Mouse (Mus musculus): ENCODE measurements around the gene Zfp622. TPM values are rescaled to one million over a fixed set of nuclear protein-coding genes. Genes with fewer than 3 reads are reported as not detected.

Zfp622 gene
- total RNA-seq (2015; ENCODE audit: low replicate concordance) (2.9 and 16.8 TPM in 2 replicates), total RNA-seq (2017; ENCODE audit: low replicate concordance) (25.9 and 26.9 TPM in 2 replicates)

GRCm38 (mm10) chr15:25984067-25984733 is at the start of gene Zfp622:
Gene Zfp622, plus strand, starts transcription at chr15:25984366.
- ATAC-seq (replicated peaks; ENCODE audit: low FRiP score, poor library complexity, severe bottlenecking) = peak; percentile 99

- ATAC-seq (replicated peaks; ENCODE audit: low FRiP score, poor library complexity, severe bottlenecking) = no peak
Observed at GRCm38 (mm10) chr15:25934411-25934810, 49.8 kb upstream of the Zfp622 start.

- ATAC-seq (replicated peaks; ENCODE audit: low FRiP score, poor library complexity, severe bottlenecking) = no peak
Observed at GRCm38 (mm10) chr15:25938496-25938895, 45.7 kb upstream of the Zfp622 start.

GRCm38 (mm10) chr15:25940397-25941377 is 43.5 kb upstream of the Zfp622 start:
- no peak for ATAC-seq (replicated peaks; ENCODE audit: low FRiP score, poor library complexity, severe bottlenecking)

- ATAC-seq (replicated peaks; ENCODE audit: low FRiP score, poor library complexity, severe bottlenecking) = no peak
Observed at GRCm38 (mm10) chr15:25941514-25941913, 42.7 kb upstream of the Zfp622 start.

- no peak for ATAC-seq (replicated peaks; ENCODE audit: low FRiP score, poor library complexity, severe bottlenecking)
Observed at GRCm38 (mm10) chr15:25942415-25942814, 41.8 kb upstream of the Zfp622 start.

GRCm38 (mm10) chr15:25943386-25944137 is 40.6 kb upstream of the Zfp622 start:
- no peak for ATAC-seq (replicated peaks; ENCODE audit: low FRiP score, poor library complexity, severe bottlenecking)

- ATAC-seq (replicated peaks; ENCODE audit: low FRiP score, poor library complexity, severe bottlenecking) = no peak
Observed at GRCm38 (mm10) chr15:25945224-25945623, 38.9 kb upstream of the Zfp622 start.

- ATAC-seq (replicated peaks; ENCODE audit: low FRiP score, poor library complexity, severe bottlenecking) = no peak
Observed at GRCm38 (mm10) chr15:25946482-25946881, 37.7 kb upstream of the Zfp622 start.

- no peak for ATAC-seq (replicated peaks; ENCODE audit: low FRiP score, poor library complexity, severe bottlenecking)
Observed at GRCm38 (mm10) chr15:25947383-25947782, 36.8 kb upstream of the Zfp622 start.

- ATAC-seq (replicated peaks; ENCODE audit: low FRiP score, poor library complexity, severe bottlenecking) = no peak
Observed at GRCm38 (mm10) chr15:25948257-25949223, 35.6 kb upstream of the Zfp622 start.

- no peak for ATAC-seq (replicated peaks; ENCODE audit: low FRiP score, poor library complexity, severe bottlenecking)
Observed at GRCm38 (mm10) chr15:25949696-25950095, 34.5 kb upstream of the Zfp622 start.

GRCm38 (mm10) chr15:25950584-25950983 is 33.6 kb upstream of the Zfp622 start:
- no peak for ATAC-seq (replicated peaks; ENCODE audit: low FRiP score, poor library complexity, severe bottlenecking)

GRCm38 (mm10) chr15:25951037-25951436 is 33.1 kb upstream of the Zfp622 start:
- no peak for ATAC-seq (replicated peaks; ENCODE audit: low FRiP score, poor library complexity, severe bottlenecking)

- ATAC-seq (replicated peaks; ENCODE audit: low FRiP score, poor library complexity, severe bottlenecking) = no peak
Observed at GRCm38 (mm10) chr15:25956001-25956400, 28.2 kb upstream of the Zfp622 start.

- no peak for ATAC-seq (replicated peaks; ENCODE audit: low FRiP score, poor library complexity, severe bottlenecking)
Observed at GRCm38 (mm10) chr15:25956422-25957117, 27.6 kb upstream of the Zfp622 start.

GRCm38 (mm10) chr15:25957651-25958050 is 26.5 kb upstream of the Zfp622 start:
- no peak for ATAC-seq (replicated peaks; ENCODE audit: low FRiP score, poor library complexity, severe bottlenecking)

- ATAC-seq (replicated peaks; ENCODE audit: low FRiP score, poor library complexity, severe bottlenecking) = no peak
Observed at GRCm38 (mm10) chr15:25959375-25959774, 24.8 kb upstream of the Zfp622 start.
